Mouse (Mus musculus) layer of hippocampus, adult 2 months (tissue): ENCODE results near the gene Ablim2. TPM values are rescaled to one million over a fixed set of nuclear protein-coding genes. Genes with fewer than 3 reads are reported as not detected.
A peak's percentile ranks its signal among the peaks of the same experiment; 100 is the strongest.

Experiments
- DNase-seq, 2 experiments: peaks; one replicate each; pipeline ENCODE4 v3.0.0; 2022; ENCODE audit warnings: low spot score in 2 of 2
- H3K27ac ChIP-seq: fragments of 200-600 bp; 2 replicates; pipeline ENCODE4 v1.8.1; 2022
- H3K4me3 ChIP-seq: fragments of 200-600 bp; 2 replicates; pipeline ENCODE4 v1.8.1; 2022; ENCODE audit warnings: mild to moderate bottlenecking
- CTCF ChIP-seq: fragments of 200-600 bp; conservative IDR thresholded peaks from 2 replicates; pipeline ENCODE4 v1.8.1; 2022; ENCODE audit warnings: antibody characterized with exemption, mild to moderate bottlenecking, moderate library complexity
- total RNA-seq, 2 experiments: library from RNA; stranded (reverse); gene quantifications; 2 replicates each; pipeline ENCODE4 v1.2.3; 2021

The Ablim2 gene
- total RNA-seq, 2 experiments from 2014 or later = 133 to 163 TPM

- no peak for DNase-seq
- Histone ChIP-seq H3K27ac (peak overlapping the region; percentile 53), H3K4me3 (no peak overlapping the region)
- TF ChIP-seq CTCF = no peak
These were observed 31.0 kb downstream of the Ablim2 start for GRCm38 (mm10) chr5:35788719-35789118.

- DNase-seq = no peak
- no peak overlapping the region for H3K4me3 ChIP-seq
- H3K27ac ChIP-seq = 0 out of 2 replicates have a peak overlapping the region, but pooled peaks have one; percentile 14
- no peak for TF ChIP-seq CTCF
These were observed 32.0 kb downstream of the Ablim2 start for GRCm38 (mm10) chr5:35789697-35790096.

DNA sequence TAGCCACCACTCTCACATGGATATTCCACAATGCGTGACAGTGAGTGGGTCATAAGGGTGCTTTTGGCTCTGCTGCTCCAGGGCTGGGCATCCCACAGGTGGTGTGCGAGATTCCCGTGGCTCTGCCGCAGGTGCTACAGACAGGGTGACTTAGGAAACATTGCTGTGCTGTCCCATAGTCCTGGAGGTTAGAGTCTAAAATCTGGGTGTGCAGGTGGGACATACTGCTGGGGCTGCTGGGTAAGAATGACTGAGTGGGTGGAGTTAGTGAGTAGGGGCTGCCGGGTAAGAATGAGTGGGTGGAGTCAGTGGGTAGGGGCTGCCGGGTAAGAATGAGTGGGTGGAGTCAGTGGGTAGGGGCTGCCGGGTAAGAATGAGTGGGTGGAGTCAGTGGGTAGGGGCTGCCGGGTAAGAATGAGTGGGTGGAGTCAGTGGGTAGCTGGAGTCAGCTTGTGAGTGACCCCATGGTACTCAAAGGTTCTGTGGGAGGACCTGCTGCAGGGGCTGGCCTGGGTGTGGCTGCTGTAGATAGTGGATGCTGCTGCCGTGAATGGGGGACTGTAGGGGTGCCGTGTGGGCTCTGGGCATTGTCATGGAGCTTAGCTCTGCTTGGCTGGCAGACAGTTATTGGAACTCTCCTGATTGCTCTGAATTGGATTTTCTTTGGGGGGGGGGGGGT lies 32.8 kb downstream of the Ablim2 start:
- H3K27ac ChIP-seq = no peak overlapping the region; the same call in 1 of the 2 replicates
- TF ChIP-seq CTCF = no peak
- H3K4me3 ChIP-seq = no peak overlapping the region
- DNase-seq = no peak

DNA sequence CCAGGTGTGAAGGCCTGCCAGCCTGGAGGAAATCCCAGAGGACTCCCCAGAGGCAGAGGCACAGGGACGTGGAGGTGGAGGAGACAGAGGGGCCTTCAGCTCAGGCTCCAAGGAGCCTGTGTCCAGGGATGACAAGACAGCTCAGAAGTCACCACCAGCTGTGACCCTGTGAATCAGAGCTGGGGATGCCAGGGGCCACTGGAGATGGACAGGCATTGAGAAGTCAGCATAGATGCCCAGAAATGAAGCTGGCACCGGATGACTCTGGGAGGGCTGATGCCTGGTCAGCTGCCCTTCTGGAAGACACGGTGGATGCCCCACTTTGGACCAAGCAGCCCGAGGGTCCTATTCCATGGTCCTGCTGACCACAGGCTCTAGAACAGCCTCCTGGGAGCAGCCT lies 36.3 kb downstream of the Ablim2 start:
- H3K4me3 ChIP-seq = no peak overlapping the region
- peak overlapping the region; percentile 85 for H3K27ac ChIP-seq
- no peak for TF ChIP-seq CTCF
- DNase-seq = no peak

DNA sequence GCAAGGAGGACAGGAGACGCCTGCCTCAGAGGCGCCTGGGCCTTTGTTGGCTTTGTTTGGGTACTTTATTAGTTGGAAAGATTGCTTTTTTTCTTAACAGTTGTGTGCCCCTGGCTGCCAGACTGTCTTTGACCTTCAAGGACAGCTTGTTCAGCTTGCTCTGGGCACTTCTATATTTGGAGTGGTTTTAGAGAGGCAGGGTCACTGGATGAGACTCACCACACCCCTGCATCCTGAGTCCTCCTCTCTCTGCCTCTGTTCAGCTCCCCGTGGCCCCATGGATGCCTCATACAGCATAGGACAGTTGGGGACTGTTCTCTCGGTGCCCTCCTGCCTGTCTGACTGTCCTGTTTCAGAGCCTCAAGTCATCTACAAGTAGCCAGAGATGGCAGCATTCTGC lies 37.3 kb downstream of the Ablim2 start:
- H3K27ac ChIP-seq = peak overlapping the region; percentile 85
- TF ChIP-seq CTCF = no peak
- DNase-seq = no peak
- H3K4me3 ChIP-seq = no peak overlapping the region

GRCm38 (mm10) chr5:35795481-35796048 lies 37.9 kb downstream of the Ablim2 start:
- DNase-seq = peak; percentile 75 to 77
- Histone ChIP-seq H3K4me3 (no peak overlapping the region), H3K27ac (peak overlapping the region; percentile 85)
- peak; percentile 98 for TF ChIP-seq CTCF

- peak overlapping the region; percentile 85 for H3K27ac ChIP-seq
- H3K4me3 ChIP-seq = no peak overlapping the region
- no peak for TF ChIP-seq CTCF
- DNase-seq = no peak
These were observed 38.5 kb downstream of the Ablim2 start for GRCm38 (mm10) chr5:35796136-35796535.

DNA sequence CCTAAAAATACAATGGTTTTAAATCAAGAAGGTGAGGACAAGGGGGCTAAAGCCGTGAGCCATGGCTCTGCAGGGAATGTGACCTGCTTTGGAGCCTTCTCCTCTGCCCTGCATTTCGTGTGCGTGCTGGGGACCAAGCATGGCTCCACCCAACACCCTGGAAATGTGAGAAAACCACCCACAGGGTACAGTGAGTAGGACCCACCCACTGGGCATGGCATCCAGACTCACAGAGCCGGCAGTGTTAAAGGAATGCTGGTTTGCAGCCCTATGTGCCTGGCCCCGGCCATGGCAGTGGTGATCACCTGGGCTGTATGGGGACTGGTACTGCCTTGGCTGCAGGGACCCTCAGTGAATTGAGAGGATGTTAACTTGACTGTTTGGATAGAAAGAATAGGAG lies 41.4 kb downstream of the Ablim2 start:
- no peak for DNase-seq
- no peak overlapping the region for H3K4me3 ChIP-seq
- peak overlapping the region; percentile 85 for H3K27ac ChIP-seq
- no peak for TF ChIP-seq CTCF

- TF ChIP-seq CTCF = no peak
- DNase-seq = no peak
- H3K4me3 ChIP-seq = no peak overlapping the region
- H3K27ac ChIP-seq = 0 out of 2 replicates have a peak overlapping the region, but pooled peaks have one; percentile 14
These were observed 45.7 kb downstream of the Ablim2 start for GRCm38 (mm10) chr5:35803416-35803815.

GRCm38 (mm10) chr5:35804685-35805084 lies 47.0 kb downstream of the Ablim2 start:
- DNase-seq = no peak
- TF ChIP-seq CTCF = no peak
- Histone ChIP-seq H3K27ac (peak overlapping the region; percentile 41; the same call in 1 of the 2 replicates), H3K4me3 (no peak overlapping the region)

- no peak for DNase-seq
- Histone ChIP-seq H3K27ac (peak overlapping the region; percentile 41; the same call in 1 of the 2 replicates), H3K4me3 (no peak overlapping the region)
- TF ChIP-seq CTCF = no peak
These were observed 47.5 kb downstream of the Ablim2 start for GRCm38 (mm10) chr5:35805209-35805608.

- no peak for DNase-seq
- Histone ChIP-seq H3K4me3 (no peak overlapping the region), H3K27ac (peak overlapping the region; percentile 93)
- no peak for TF ChIP-seq CTCF
These were observed 49.3 kb downstream of the Ablim2 start for GRCm38 (mm10) chr5:35807018-35807417.

DNA sequence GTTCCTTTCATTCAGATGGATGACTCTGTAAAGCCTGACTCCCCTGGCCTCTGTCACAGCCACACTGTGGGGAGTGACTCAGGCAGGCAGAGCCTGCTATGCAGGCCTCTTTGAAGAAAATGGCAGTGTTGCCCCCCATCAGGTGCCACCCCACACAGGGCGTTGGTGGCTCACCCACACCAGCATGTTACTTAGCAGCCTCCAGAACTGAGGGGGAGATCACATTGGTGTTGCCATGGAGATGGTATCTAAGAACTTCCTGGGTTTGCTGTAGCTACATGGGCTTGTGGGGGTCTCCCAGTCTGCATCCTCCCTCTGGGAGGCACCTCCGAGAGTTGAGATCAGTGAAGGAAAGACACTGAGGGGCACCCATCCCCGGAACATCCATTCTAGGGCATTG lies 52.8 kb downstream of the Ablim2 start:
- Histone ChIP-seq H3K27ac (peak overlapping the region; percentile 93), H3K4me3 (no peak overlapping the region)
- TF ChIP-seq CTCF = no peak
- peak; percentile 48 to 76 for DNase-seq
